Comparison of ENCODE assay signal across 16 mouse cellular contexts in the genomic region with DNA sequence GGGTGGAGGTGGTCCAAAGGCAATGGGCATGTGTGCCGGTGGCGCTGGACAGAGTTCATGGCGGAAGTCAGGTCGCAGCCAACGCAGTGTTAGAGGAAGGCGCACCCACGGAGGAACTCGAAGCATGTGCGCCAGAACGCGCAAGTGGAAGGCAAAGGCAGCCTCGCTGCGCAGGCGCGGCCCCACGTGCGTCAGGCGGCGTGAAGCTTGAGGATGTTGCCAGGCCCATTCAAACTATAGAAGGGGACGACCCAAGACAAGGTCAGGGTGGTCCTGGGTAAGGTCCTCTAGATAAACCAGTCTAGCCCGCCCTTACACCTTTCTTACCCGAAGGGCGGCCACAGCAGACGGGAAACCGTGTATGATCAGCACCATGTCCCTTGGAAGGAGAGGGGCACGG. TPM values are rescaled to one million over a fixed set of nuclear protein-coding genes. Genes with fewer than 3 reads are reported as not detected.
"Had no signal": no experiment of that assay in that cellular context is flagged by ENCODE, and none has a peak within 500 bp of the region (broad histone marks: within the 10 kb centered on the region; RNA-seq: fewer than 3 reads in every experiment).

No protein-coding gene starts in this region.

- H3K4me2 ChIP-seq: limb, embryonic 12.5 days; liver, embryonic 13.5 days; midbrain, embryonic 11.5 days; neural tube, embryonic 15.5 days had no signal

- DNase-seq: kidney, adult 8-10 months; kidney, postnatal 36 days; layer of hippocampus, adult 9-11 months; layer of hippocampus, postnatal 36 days; liver; liver, embryonic 13.5 days; lung, adult 18-20 months; lung, postnatal 36 days; right cerebral cortex, adult 18-20 months; right cerebral cortex, postnatal 25 days had no signal

- H3K9ac ChIP-seq: limb, embryonic 12.5 days; liver, embryonic 13.5 days; neural tube, embryonic 15.5 days had no signal

- ATAC-seq: midbrain, embryonic 16.5 days had no signal

- H3K4me3 ChIP-seq: limb, embryonic 12.5 days; liver, embryonic 13.5 days; neural tube, embryonic 15.5 days had no signal

- H3K9me3 ChIP-seq: limb, embryonic 12.5 days; liver, embryonic 13.5 days; neural tube, embryonic 15.5 days had no signal

- H3K27me3 ChIP-seq: limb, embryonic 12.5 days; liver, embryonic 13.5 days; neural tube, embryonic 15.5 days had no signal

- H3K27ac ChIP-seq: kidney, postnatal 0 days; limb, embryonic 12.5 days; liver, embryonic 13.5 days; neural tube, embryonic 15.5 days had no signal

RNA-seq across cellular contexts. Expression of a gene that starts 16.2 kb away (rescaled TPM):
- polyA plus RNA-seq: neural tube, embryonic 11.5 days had no signal
